Mouse (Mus musculus) hindlimb bud, embryonic 11.5 days (tissue): ENCODE data around the gene 2310007B03Rik.

Experiments
- DNase-seq: peaks from one replicate; pipeline ENCODE4 v3.0.0-alpha.2; 2012; ENCODE audit warnings: low read depth, low spot score; ENCODE audit errors: extremely low spot score

2310007B03Rik gene

DNA sequence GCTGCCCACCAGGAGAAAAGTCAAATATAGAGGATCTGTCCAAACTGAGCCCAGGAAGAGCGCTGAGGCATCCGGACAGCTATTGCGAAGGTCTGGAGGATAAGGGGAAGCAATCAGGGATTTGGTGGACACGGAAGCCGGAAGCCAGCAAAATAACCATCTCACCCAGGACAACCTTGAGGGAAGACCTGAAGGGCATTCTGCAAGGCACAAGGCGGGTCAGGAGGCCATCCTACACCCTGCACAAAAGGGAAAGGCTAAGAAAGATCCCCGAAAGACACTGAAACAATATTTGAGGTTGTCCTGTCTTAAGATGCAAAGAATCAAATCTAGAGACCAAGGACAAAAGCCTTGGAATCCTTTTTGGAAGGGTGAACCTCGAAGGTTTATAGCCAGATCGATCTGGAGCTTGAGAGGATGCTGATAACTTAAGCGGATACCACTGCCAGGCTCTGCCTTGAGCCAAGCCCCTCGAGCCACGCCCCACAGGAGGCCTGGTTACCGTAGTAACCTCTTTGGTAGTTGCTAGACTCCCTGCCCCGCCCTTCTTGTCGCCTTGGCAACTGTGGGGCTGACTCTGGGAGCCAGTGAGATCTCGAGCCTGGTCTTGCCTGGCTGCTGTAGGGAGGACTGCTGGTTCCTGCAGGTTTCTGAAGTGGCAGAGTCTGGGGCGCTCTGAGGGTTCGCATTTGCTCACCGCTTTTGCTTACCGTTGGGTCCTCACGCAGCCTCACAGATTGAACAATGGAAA is 45.9 kb downstream of the 2310007B03Rik start:
- peak; percentile 69 for DNase-seq

DNA sequence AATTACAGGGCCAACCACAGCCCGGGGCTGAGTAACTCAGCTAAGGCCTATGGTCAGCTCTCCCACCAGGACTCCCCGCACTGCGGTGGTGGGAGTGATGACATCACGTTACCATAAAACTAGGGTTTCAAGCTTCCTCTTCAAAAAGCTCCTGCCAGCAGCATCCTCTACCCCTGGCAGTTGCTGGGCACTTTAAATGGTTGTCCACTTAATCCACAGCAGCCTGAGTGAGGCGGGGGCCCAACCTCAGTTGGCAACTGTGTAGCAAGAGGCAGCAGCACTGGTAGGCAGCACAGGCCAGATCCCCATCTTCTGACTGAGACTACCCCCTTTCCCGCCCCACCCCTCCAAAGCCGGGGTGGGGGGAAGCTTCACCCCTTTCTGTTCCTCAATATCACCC is 58.0 kb downstream of the 2310007B03Rik start:
- no peak for DNase-seq

DNA sequence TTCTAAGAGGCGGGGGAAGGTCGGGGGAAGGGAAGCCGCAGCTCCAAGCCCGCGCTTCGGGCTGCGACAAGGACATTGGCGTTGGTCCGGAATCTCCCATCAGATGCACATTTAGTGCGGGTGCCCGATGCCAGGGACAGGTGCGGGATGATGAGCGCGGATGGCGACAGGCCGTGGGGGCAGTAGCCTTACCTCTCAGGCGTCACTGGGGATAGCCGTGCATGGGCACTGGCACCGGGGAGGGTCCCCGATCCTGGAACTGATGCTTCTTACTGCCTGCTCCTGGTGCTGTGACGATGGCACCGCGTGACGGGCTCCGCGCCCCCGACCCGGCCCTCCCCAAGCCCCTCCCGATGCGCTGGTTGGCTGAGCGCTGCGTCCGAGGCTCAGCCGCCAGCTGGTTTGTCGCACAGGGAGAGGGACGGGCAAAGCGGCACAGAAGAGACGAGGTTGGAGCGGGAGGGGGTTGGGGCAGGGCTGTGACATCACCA is 59.1 kb downstream of the 2310007B03Rik start, which contains the start of gene Kif1a:
Gene Kif1a, minus strand, starts transcription at position 381 of the 491 bp plus-strand sequence.
- no peak for DNase-seq
